Mouse (Mus musculus) embryonic facial prominence, embryonic 15.5 days (tissue): ENCODE measurements at regions not wholly inside any gene's neighbourhood (a gene's known extent, or its start where the extent isn't known, plus 50 kb on each side); places are given as distances from the start of the nearest gene placed in this dataset.
A peak's percentile ranks its signal among the peaks of the same experiment; 100 is the strongest.

Source experiments
- ATAC-seq: fragments of 200-750 bp; cut with Nextera tagmentation; 2 replicates; pipeline ENCODE4 v1.8.0; 2017; ENCODE audit warnings: low read depth, moderate TSS enrichment; ENCODE audit not compliant: insufficient number of reproducible peaks, low FRiP score, low TSS enrichment
- H3K27ac ChIP-seq: fragments of 300-500 bp; sonication (generic); replicated peaks from 2 replicates; pipeline ENCODE4 v1.5.1; 2015; ENCODE audit warnings: mild to moderate bottlenecking, inconsistent platforms
- H3K27me3 ChIP-seq: fragments of 300-500 bp; sonication (generic); 2 replicates; pipeline ENCODE4 v1.6.1; 2015; ENCODE audit warnings: inconsistent platforms
- H3K36me3 ChIP-seq: fragments of 300-500 bp; sonication (generic); 2 replicates; pipeline ENCODE4 v1.6.1; 2015; ENCODE audit warnings: mild to moderate bottlenecking, inconsistent platforms
- H3K4me1 ChIP-seq: fragments of 300-500 bp; sonication (generic); 2 replicates; pipeline ENCODE4 v1.6.1; 2015; ENCODE audit warnings: inconsistent platforms
- H3K4me2 ChIP-seq: fragments of 300-500 bp; sonication (generic); replicated peaks from 2 replicates; pipeline ENCODE4 v1.6.1; 2015; ENCODE audit warnings: mild to moderate bottlenecking, inconsistent platforms
- H3K4me3 ChIP-seq: fragments of 300-500 bp; sonication (generic); replicated peaks from 2 replicates; pipeline ENCODE4 v1.5.1; 2015; ENCODE audit warnings: mild to moderate bottlenecking, inconsistent platforms
- H3K9ac ChIP-seq: fragments of 300-500 bp; sonication (generic); 2 replicates; pipeline ENCODE4 v1.6.1; 2015; ENCODE audit warnings: inconsistent platforms
- H3K9me3 ChIP-seq: fragments of 300-500 bp; sonication (generic); replicated peaks from 2 replicates; pipeline ENCODE4 v1.6.1; 2016; ENCODE audit warnings: inconsistent platforms
- WGBS: fragments of 180-500 bp; shearing (Covaris S2); methylation state at CpG from one replicate; pipeline ENCODE4 v1.1.7; 2015; 5-methylcytosine and 5-hydroxymethylcytosine counted together

DNA sequence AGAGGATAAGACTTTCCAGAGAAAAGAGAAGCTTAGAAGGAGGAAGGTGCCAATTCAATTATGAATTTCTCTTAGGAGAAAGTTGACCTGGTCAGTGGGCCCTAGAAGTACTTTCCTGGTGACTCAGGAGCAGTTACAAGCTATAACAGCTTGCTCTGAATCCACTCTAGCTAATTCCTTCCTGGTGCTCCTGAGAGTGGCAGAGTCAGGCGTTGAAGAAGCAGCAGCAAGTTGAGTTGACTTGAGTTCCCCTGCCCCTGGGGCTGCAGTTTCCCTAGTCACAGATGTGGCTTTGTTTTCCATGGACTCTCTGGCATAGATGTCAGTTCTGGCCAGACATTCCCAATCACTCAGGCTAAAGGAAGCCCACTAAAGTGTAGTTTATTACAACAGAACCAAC lies 85.9 kb downstream of the Osr1 start:
- Histone ChIP-seq H3K4me2 (no peak overlapping the region), H3K27me3 (no peaks in the 10 kb centered on the region), H3K4me3 (no peak overlapping the region), H3K27ac (no peak overlapping the region), H3K36me3 (no peaks in the 10 kb centered on the region), H3K9me3 (no peaks in the 10 kb centered on the region), H3K9ac (no peak overlapping the region), H3K4me1 (no peaks in the 10 kb centered on the region)
- ATAC-seq = no peak
- 25% methylated on average over 1 of the region's 1 CpGs for WGBS

- no peak for ATAC-seq
- H3K4me2 ChIP-seq = no peak overlapping the region
- H3K4me3 ChIP-seq = no peak overlapping the region
- H3K9ac ChIP-seq = no peak overlapping the region
- no peaks in the 10 kb centered on the region for H3K9me3 ChIP-seq
- WGBS = 41% methylated on average over 3 of the region's 3 CpGs
- H3K27me3 ChIP-seq = no peaks in the 10 kb centered on the region
- no peaks in the 10 kb centered on the region for H3K36me3 ChIP-seq
- H3K4me1 ChIP-seq = no peaks in the 10 kb centered on the region
- no peak overlapping the region for H3K27ac ChIP-seq
Measured at GRCm38 (mm10) chr12:9656324-9656723, 86.4 kb downstream of the Osr1 start.

DNA sequence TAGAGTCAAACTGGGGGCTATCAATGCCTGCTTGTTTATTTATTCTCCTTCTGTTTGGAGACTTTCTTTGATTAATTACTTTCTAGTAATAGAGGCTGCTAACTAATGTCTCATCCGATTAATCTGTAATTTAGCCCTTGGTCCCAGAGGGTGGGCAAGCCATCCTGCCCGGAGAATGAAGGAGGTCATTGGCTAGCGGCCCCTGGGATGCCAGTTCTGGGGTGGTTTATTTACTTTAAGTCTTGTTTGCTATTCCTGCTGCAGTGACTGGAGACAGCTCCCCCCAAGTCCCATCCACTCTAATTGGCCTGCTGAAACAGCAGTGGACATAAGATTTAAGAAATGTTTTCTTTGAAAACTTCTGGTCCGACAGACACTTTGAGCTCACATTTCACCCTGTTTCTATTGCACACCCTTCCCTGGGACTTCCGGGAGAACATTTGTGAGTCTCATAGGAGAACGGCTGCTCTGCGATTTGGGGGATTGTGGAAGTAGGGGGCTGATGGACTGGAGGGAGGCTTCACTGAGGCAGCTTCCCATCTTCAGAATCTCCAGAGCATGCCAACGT lies 87.4 kb downstream of the Osr1 start:
- Histone ChIP-seq H3K4me2 (no peak overlapping the region), H3K9me3 (no peaks in the 10 kb centered on the region), H3K4me1 (no peaks in the 10 kb centered on the region), H3K36me3 (no peaks in the 10 kb centered on the region), H3K27me3 (no peaks in the 10 kb centered on the region), H3K27ac (no peak overlapping the region), H3K9ac (no peak overlapping the region), H3K4me3 (no peak overlapping the region)
- ATAC-seq = no peak
- 45% methylated on average over 8 of the region's 8 CpGs for WGBS

GRCm38 (mm10) chr12:9657793-9658192 lies 87.9 kb downstream of the Osr1 start:
- H3K4me2 ChIP-seq = no peak overlapping the region
- H3K9me3 ChIP-seq = no peaks in the 10 kb centered on the region
- no peaks in the 10 kb centered on the region for H3K27me3 ChIP-seq
- H3K4me1 ChIP-seq = no peaks in the 10 kb centered on the region
- H3K9ac ChIP-seq = no peak overlapping the region
- WGBS = 72% methylated on average over 8 of the region's 8 CpGs
- no peaks in the 10 kb centered on the region for H3K36me3 ChIP-seq
- H3K4me3 ChIP-seq = no peak overlapping the region
- H3K27ac ChIP-seq = no peak overlapping the region
- no peak for ATAC-seq

GRCm38 (mm10) chr12:9660299-9660698 lies 90.4 kb downstream of the Osr1 start:
- Histone ChIP-seq H3K9me3 (no peaks in the 10 kb centered on the region), H3K4me2 (no peak overlapping the region), H3K36me3 (no peaks in the 10 kb centered on the region), H3K4me1 (no peaks in the 10 kb centered on the region), H3K27ac (no peak overlapping the region), H3K9ac (no peak overlapping the region), H3K27me3 (no peaks in the 10 kb centered on the region), H3K4me3 (no peak overlapping the region)
- no peak for ATAC-seq
- 35% methylated on average over 1 of the region's 1 CpGs for WGBS

DNA sequence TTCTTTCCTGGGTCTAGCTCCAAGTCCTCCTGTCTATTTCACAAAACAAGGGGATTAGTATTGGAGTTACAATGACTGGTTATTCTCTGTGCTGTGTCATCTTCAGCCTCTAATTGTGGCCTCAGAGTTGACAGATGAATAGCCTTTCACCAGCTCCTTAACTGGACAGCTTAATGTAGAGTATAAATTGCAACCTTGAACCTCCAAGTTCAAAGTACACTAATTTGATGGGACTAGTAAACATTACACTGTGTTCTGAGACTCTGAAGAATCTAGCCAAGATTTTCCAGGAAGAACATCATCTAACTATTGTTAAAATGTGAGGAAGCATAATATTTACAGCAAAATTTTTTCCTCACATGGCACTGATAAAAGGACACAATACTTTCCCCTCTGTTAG lies 118.9 kb downstream of the Osr1 start:
- no peak overlapping the region for H3K4me3 ChIP-seq
- H3K27ac ChIP-seq = no peak overlapping the region
- no peaks in the 10 kb centered on the region for H3K9me3 ChIP-seq
- no peaks in the 10 kb centered on the region for H3K36me3 ChIP-seq
- ATAC-seq = no peak
- H3K4me1 ChIP-seq = no peaks in the 10 kb centered on the region
- H3K9ac ChIP-seq = no peak overlapping the region
- H3K4me2 ChIP-seq = no peak overlapping the region
- no peaks in the 10 kb centered on the region for H3K27me3 ChIP-seq

- Histone ChIP-seq H3K9me3 (no peaks in the 10 kb centered on the region), H3K9ac (no peak overlapping the region), H3K4me1 (no peaks in the 10 kb centered on the region), H3K4me3 (no peak overlapping the region), H3K27ac (no peak overlapping the region), H3K36me3 (no peaks in the 10 kb centered on the region), H3K27me3 (no peaks in the 10 kb centered on the region), H3K4me2 (no peak overlapping the region)
- 79% methylated on average over 4 of the region's 4 CpGs for WGBS
- no peak for ATAC-seq
Measured at GRCm38 (mm10) chr12:9689541-9689940, 119.6 kb downstream of the Osr1 start.

DNA sequence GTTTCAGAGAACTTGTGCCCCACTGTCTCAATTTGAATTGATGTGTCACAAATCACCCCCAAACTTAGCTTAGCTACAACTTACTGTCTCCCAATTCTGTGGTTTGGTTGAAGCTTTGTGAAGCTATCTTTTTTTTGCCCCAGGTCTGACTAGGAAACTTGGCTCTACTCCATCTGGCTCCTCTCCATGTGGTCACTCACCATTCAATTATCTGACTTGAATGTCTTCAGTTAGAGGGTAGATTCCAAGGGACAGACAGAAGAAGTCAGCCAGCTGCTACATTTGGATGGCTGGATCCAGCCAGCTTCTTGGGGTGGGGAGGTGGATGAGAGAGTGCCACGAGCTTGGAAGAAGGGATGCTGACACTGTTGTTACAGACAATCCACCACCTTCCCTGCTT lies 163.0 kb downstream of the Osr1 start:
- Histone ChIP-seq H3K4me1 (no peaks in the 10 kb centered on the region), H3K36me3 (no peaks in the 10 kb centered on the region), H3K9ac (no peak overlapping the region), H3K27me3 (no peaks in the 10 kb centered on the region), H3K4me3 (no peak overlapping the region), H3K9me3 (no peaks in the 10 kb centered on the region), H3K27ac (no peak overlapping the region), H3K4me2 (no peak overlapping the region)
- no peak for ATAC-seq
- WGBS = 50% methylated on average over 1 of the region's 1 CpGs

DNA sequence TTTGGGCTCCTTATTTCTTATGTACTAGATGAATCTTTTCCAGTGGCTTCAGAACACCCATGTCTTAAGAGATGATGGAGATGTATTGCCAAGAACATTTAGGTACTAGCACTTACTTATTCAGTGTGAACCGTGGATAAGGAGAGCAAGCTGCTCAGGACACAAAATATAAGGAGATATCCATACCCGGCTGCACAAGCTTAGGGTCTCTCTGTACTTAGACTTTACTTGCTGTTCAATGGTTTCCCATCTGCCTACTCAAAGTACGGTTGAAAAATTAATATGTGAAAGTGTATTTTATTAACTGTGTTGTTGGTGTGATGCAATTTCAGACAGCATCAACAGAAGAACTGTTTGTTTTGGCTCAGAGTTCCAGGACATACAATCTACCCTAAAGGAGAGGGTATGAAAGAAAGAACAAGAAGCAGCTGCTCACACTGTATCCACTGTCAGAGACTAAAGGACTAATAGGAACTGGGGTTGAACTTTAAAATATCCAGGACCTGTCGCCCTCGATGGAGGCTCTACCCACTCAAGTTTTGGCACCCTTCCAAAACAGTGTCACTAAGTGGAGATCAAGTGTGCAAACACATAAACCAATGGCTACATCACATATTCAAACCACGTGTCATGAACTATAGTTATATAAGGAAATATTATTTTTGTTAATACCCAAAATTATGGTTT lies 174.9 kb downstream of the Osr1 start:
- no peak for ATAC-seq
- Histone ChIP-seq H3K36me3 (no peaks in the 10 kb centered on the region), H3K27me3 (no peaks in the 10 kb centered on the region), H3K27ac (no peak overlapping the region), H3K4me2 (no peak overlapping the region), H3K9me3 (no peaks in the 10 kb centered on the region), H3K4me3 (no peak overlapping the region), H3K4me1 (no peaks in the 10 kb centered on the region), H3K9ac (no peak overlapping the region)
- WGBS = 60% methylated on average over 6 of the region's 6 CpGs

DNA sequence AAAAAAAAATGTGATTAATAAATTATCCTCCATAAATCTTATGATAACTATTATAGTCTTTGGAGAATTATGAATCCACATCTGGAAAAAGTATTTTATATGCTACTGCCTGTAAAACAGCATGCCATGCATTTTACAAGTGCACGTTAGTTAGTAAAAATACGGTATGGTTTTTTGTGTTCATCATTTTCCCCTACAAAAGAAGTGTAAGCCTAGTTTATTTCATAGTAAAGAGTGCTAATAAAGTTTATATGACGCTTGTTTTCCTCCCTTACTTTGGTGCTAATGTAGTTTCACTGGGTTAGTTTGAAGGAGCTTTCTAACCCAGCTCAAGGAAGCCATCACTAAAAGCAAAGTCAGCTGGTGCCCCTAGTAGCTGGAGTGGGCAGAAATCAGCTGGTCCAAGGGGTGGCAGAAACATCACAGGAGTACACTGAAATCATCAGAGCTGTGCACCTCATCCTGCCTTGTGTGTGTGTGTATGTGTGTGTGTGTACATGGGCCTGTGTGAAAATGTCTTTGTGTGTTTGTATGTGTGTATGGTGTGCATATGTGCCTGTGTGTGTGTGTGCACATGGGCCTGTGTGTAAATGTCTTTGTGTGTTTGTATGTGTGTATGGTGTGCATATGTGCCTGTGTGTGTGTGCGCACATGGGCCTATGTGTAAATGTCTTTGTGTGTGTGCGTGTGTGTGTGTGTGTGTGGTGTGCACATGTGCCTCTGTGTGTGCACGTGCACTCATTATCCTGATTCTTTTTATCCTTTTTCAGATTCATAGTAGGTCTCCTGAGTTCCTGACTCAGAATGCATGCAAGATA lies 181.6 kb downstream of the Osr1 start:
- Histone ChIP-seq H3K27ac (peak overlapping the region; percentile 36), H3K27me3 (no peaks in the 10 kb centered on the region), H3K4me3 (no peak overlapping the region), H3K4me1 (peaks cover 4% of the 10 kb centered on the region; the same call in 1 of the 2 replicates), H3K36me3 (no peaks in the 10 kb centered on the region), H3K9me3 (no peaks in the 10 kb centered on the region), H3K9ac (no peak overlapping the region), H3K4me2 (no peak overlapping the region)
- peak; percentile 54 for ATAC-seq
- WGBS = 55% methylated on average over 6 of the region's 6 CpGs

GRCm38 (mm10) chr12:9752079-9752450 lies 182.1 kb downstream of the Osr1 start:
- Histone ChIP-seq H3K27ac (peak overlapping the region; percentile 40; the same call in 1 of the 2 replicates), H3K4me1 (peaks cover 4% of the 10 kb centered on the region; the same call in 1 of the 2 replicates), H3K27me3 (no peaks in the 10 kb centered on the region), H3K36me3 (no peaks in the 10 kb centered on the region), H3K9ac (no peak overlapping the region), H3K4me2 (no peak overlapping the region), H3K9me3 (no peaks in the 10 kb centered on the region), H3K4me3 (no peak overlapping the region)
- 31% methylated on average over 6 of the region's 6 CpGs for WGBS
- ATAC-seq = 0 out of 2 replicates have a peak, but pooled peaks have one; percentile 24
